Mouse (Mus musculus) CH12.LX (cell line): ENCODE results near the gene Lrrtm4. TPM values are rescaled to one million over a fixed set of nuclear protein-coding genes. Genes with fewer than 3 reads are reported as not detected.

Experiments
- DNase-seq: peaks from one replicate; pipeline ENCODE4 v3.0.0-alpha.2; 2013; ENCODE audit errors: extremely low read depth
- H3K27ac ChIP-seq: 2 replicates; pipeline ENCODE4 v1.5.1; 2012; ENCODE audit warnings: low read depth, mild to moderate bottlenecking, control low read depth, moderate library complexity; ENCODE audit not compliant: insufficient read depth
- H3K27me3 ChIP-seq: replicated peaks from 2 replicates; pipeline ENCODE3; 2012; ENCODE audit warnings: inconsistent platforms
- H3K36me3 ChIP-seq, 2 experiments: replicated peaks in 1 of 2; 2 replicates each; pipeline versions ENCODE3 to v1.6.1; 2012; ENCODE audit warnings: inconsistent platforms in 1 of 2, low read length in 1 of 2, mild to moderate bottlenecking in 1 of 2, mixed read lengths in 1 of 2, moderate library complexity in 1 of 2; ENCODE audit not compliant: control insufficient read depth in 1 of 2, insufficient read depth in 1 of 2
- H3K4me1 ChIP-seq, 2 experiments: 2 replicates each; pipeline ENCODE4 v1.6.1; 2012; ENCODE audit warnings: inconsistent platforms in 1 of 2, moderate library complexity in 1 of 2; ENCODE audit not compliant: insufficient read depth in 2 of 2, control insufficient read depth in 1 of 2
- H3K4me2 ChIP-seq: 2 replicates; pipeline ENCODE4 v1.6.1; 2012; ENCODE audit warnings: low read depth, mild to moderate bottlenecking, control low read depth; ENCODE audit not compliant: poor library complexity, insufficient read depth, severe bottlenecking
- H3K4me3 ChIP-seq, 3 experiments: fragments of 150-350 bp in 1 of 3; sonication (generic) in 1 of 3; replicated peaks in 1 of 3; 2 replicates each; pipeline versions ENCODE3 to v1.5.1; 2011 to 2012; ENCODE audit warnings: low read depth in 2 of 3, low read length in 2 of 3, mild to moderate bottlenecking in 2 of 3, moderate library complexity in 2 of 3, control low read depth in 1 of 3, improper control_type of control experiment in 1 of 3, inconsistent platforms in 1 of 3, mixed read lengths in 1 of 3; ENCODE audit not compliant: poor library complexity in 1 of 3
- H3K79me2 ChIP-seq: replicated peaks from 2 replicates; pipeline ENCODE4 v1.6.1; 2012; ENCODE audit warnings: mild to moderate bottlenecking, moderate library complexity; ENCODE audit not compliant: control insufficient read depth, poor library complexity, insufficient read depth, severe bottlenecking; ENCODE audit errors: extremely low read depth
- H3K9ac ChIP-seq: 2 replicates; pipeline ENCODE4 v1.6.1; 2012; ENCODE audit warnings: low read depth, mild to moderate bottlenecking, control low read depth, moderate library complexity; ENCODE audit not compliant: insufficient read depth
- H3K9me3 ChIP-seq: replicated peaks from 2 replicates; pipeline ENCODE3; 2012; ENCODE audit warnings: low read length, inconsistent platforms, mixed read lengths
- BHLHE40 ChIP-seq: IDR thresholded peaks from 2 replicates; pipeline ENCODE4 v1.6.1; 2011; ENCODE audit warnings: mild to moderate bottlenecking, low read depth, low read length, improper control_type of control experiment
- CHD1 ChIP-seq: IDR thresholded peaks from 2 replicates; pipeline ENCODE4 v1.6.1; 2012; ENCODE audit warnings: low read depth, low read length, improper control_type of control experiment, inconsistent platforms
- CHD2 ChIP-seq: IDR thresholded peaks from 2 replicates; pipeline ENCODE4 v1.6.1; 2011; ENCODE audit warnings: low read length, improper control_type of control experiment
- E2F4 ChIP-seq: IDR thresholded peaks from 2 replicates; pipeline ENCODE4 v1.6.1; 2011; ENCODE audit warnings: low read depth, low read length, improper control_type of control experiment; ENCODE audit not compliant: insufficient replicate concordance
- EP300 ChIP-seq: IDR thresholded peaks from 2 replicates; pipeline ENCODE4 v1.6.1; 2011; ENCODE audit warnings: low read length, improper control_type of control experiment
- IRF4 ChIP-seq: IDR thresholded peaks from 2 replicates; pipeline ENCODE4 v1.6.1; 2014; ENCODE audit warnings: low read depth, mild to moderate bottlenecking, inconsistent platforms, low read length, improper control_type of control experiment
- MAX ChIP-seq: IDR thresholded peaks from 2 replicates; pipeline ENCODE4 v1.6.1; 2011; ENCODE audit warnings: low read length, improper control_type of control experiment
- MAZ ChIP-seq: IDR thresholded peaks from 2 replicates; pipeline ENCODE4 v1.6.1; 2012; ENCODE audit warnings: low read depth, mild to moderate bottlenecking, inconsistent platforms, low read length, improper control_type of control experiment, moderate library complexity
- NELFE ChIP-seq: IDR thresholded peaks from 2 replicates; pipeline ENCODE4 v1.6.1; 2011; ENCODE audit warnings: low read depth, low read length, improper control_type of control experiment
- PAX5 ChIP-seq: IDR thresholded peaks from 2 replicates; pipeline ENCODE4 v1.6.1; 2012; ENCODE audit warnings: low read length, inconsistent platforms, mixed read lengths
- RAD21 ChIP-seq: IDR thresholded peaks from 2 replicates; pipeline ENCODE4 v1.6.1; 2011; ENCODE audit warnings: low read depth, mild to moderate bottlenecking, low read length, improper control_type of control experiment, moderate library complexity
- SIN3A ChIP-seq: IDR thresholded peaks from 2 replicates; pipeline ENCODE4 v1.6.1; 2012; ENCODE audit warnings: low read length, improper control_type of control experiment, inconsistent platforms
- TCF12 ChIP-seq: IDR thresholded peaks from 2 replicates; pipeline ENCODE4 v1.6.1; 2014; ENCODE audit warnings: low read depth, mild to moderate bottlenecking, inconsistent platforms, low read length, improper control_type of control experiment
- UBTF ChIP-seq: IDR thresholded peaks from 2 replicates; pipeline ENCODE4 v1.6.1; 2012; ENCODE audit warnings: low read depth, mild to moderate bottlenecking, inconsistent platforms, low read length, improper control_type of control experiment, moderate library complexity
- USF2 ChIP-seq: conservative IDR thresholded peaks from 2 replicates; pipeline ENCODE4 v1.6.1; 2011; ENCODE audit warnings: low read depth, low read length, improper control_type of control experiment
- ZC3H11A ChIP-seq: IDR thresholded peaks from 2 replicates; pipeline ENCODE4 v1.6.1; 2012; ENCODE audit warnings: low read depth, mild to moderate bottlenecking, inconsistent platforms, low read length, improper control_type of control experiment
- ZNF384 ChIP-seq: IDR thresholded peaks from 2 replicates; pipeline ENCODE4 v1.6.1; 2012; ENCODE audit warnings: low read depth, low read length, improper control_type of control experiment, inconsistent platforms
- dilution Hi-C: fragments of 300-500 bp; cut with MboI; formaldehyde crosslinking; loops from 2 replicates; pipeline ENCODE4 v1.14.3; 2020; ENCODE audit warnings: low sequenced_read_pairs; ENCODE audit not compliant: extremely low pct_unique_long_range_greater_than_20kb, extremely low pct_ligation_motif_present
- in situ Hi-C: fragments of 300-500 bp; cut with MboI; formaldehyde crosslinking; loops from 3 replicates; pipeline ENCODE4 v1.14.3; 2019; ENCODE audit warnings: low sequenced_read_pairs, low pct_ligation_motif_present, low pct_unique_long_range_greater_than_20kb, mixed read lengths
- polyA plus RNA-seq: library from polyadenylated mRNA; unstranded; fragments of >175 nt; gene quantifications from 2 replicates; pipeline ENCODE4 v1.2.1, GENCODE M21; 2012; ENCODE audit warnings: low read depth; ENCODE audit not compliant: insufficient read length
- total RNA-seq, 2 experiments: library from RNA; depleted of rRNA; stranded (reverse); fragments of 300-350 nt in 1 of 2; fragments of >200 nt in 1 of 2; gene quantifications; 2 replicates each; pipeline ENCODE4 v1.2.3; 2012 to 2014

Lrrtm4 gene
- total and polyA plus RNA-seq, 3 experiments = not detected

DNA sequence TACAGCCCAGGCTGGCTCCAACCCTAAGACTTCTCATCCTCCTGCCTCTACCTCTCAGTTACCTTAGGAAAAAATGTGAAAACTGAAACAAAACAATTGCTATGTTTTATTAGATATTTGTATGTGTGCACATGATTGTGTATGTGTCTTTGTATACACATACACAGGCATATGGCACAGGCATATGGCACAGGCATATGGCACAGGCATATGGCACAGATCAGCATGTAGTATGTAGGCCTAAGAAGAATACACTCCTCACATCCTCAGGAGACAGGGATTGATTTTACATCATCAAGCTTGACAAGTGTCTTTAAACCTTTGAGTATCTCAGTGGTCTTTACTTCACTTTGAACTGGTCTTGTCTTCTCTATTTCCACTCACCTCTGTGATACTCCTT lies 531.2 kb downstream of the Lrrtm4 start:
- no peaks in the 10 kb centered on the region for H3K27me3 ChIP-seq
- H3K4me3 ChIP-seq = no peak overlapping the region
- TF ChIP-seq USF2 (no peak), ZNF384 (no peak), ZC3H11A (no peak), MAX (no peak), CHD1 (no peak), UBTF (no peak), RAD21 (no peak), E2F4 (no peak), MAZ (no peak), BHLHE40 (no peak)
- H3K79me2 ChIP-seq = no peaks in the 10 kb centered on the region
- H3K4me1 ChIP-seq = no peaks in the 10 kb centered on the region
- in situ Hi-C loops (no loop called here), dilution Hi-C loops (no loop called here)
- no peak overlapping the region for H3K9ac ChIP-seq
- no peak overlapping the region for H3K4me2 ChIP-seq
- H3K36me3 ChIP-seq = no peaks in the 10 kb centered on the region
- no peak overlapping the region for H3K27ac ChIP-seq
- no peak for DNase-seq
- H3K9me3 ChIP-seq = peaks cover 40% of the 10 kb centered on the region

DNA sequence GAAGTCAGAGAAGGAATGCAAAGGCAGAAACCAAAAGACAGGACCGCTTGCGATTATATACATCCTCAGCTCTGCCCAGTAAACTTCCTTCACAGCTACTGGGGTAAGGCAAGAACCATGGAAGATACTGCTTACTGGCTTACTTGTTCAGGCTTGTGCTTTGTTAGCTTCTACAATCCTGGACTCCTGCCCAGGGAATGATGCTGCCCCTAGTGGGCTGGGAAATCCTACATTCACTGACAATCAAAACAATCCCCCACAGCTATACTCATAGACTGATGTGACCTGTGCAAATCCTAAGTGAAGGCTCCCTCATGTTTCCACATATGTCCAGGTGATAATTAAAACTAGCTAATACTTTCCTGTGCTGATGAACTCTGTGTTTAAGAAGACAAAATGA lies 534.7 kb downstream of the Lrrtm4 start:
- H3K27me3 ChIP-seq = no peaks in the 10 kb centered on the region
- dilution Hi-C loops = no loop called here

DNA sequence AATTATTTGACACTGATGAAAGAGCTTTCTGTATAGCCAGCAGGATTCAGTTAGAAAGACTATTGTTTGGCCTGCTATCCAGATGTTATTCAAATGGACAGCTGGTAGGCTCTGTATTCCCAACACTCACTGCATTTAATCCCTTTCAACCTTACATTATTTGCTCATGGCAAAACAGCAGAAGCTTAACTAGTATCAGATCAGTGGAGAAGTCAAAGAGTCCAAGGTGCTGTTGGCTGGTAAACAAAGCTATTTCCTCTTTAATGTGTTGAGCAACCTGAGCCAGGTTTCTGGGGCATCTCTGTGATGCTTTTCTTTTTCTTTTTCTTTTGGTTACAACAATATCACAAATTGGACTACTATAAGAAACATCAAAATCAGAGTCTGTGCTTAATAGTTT lies 536.3 kb downstream of the Lrrtm4 start:
- TF ChIP-seq SIN3A = no peak
- TF ChIP-seq NELFE = no peak
- TF ChIP-seq TCF12 = no peak
- Histone ChIP-seq H3K4me2 (no peak overlapping the region), H3K4me1 (no peaks in the 10 kb centered on the region), H3K9ac (no peak overlapping the region), H3K4me3 (no peak overlapping the region), H3K27ac (no peak overlapping the region), H3K9me3 (peaks cover 47% of the 10 kb centered on the region), H3K79me2 (no peaks in the 10 kb centered on the region), H3K27me3 (no peaks in the 10 kb centered on the region), H3K36me3 (no peaks in the 10 kb centered on the region)
- in situ Hi-C loops = no loop called here
- DNase-seq = no peak
- dilution Hi-C loops = no loop called here

More for the DNA sequence above, 534.7 kb downstream of the Lrrtm4 start:
- Histone ChIP-seq H3K9me3 (peaks cover 45% of the 10 kb centered on the region), H3K4me1 (no peaks in the 10 kb centered on the region), H3K36me3 (no peaks in the 10 kb centered on the region), H3K4me2 (no peak overlapping the region), H3K9ac (no peak overlapping the region), H3K27ac (no peak overlapping the region), H3K79me2 (no peaks in the 10 kb centered on the region), H3K4me3 (no peak overlapping the region)
- in situ Hi-C loops = no loop called here
- DNase-seq = no peak
- TF ChIP-seq IRF4 = no peak
- TF ChIP-seq PAX5 = no peak
- no peak for TF ChIP-seq CHD2
- TF ChIP-seq EP300 = no peak
- TF ChIP-seq, all 38 proteins: peak for 0
